Mouse (Mus musculus) lung, postnatal 25 days (tissue): ENCODE data around the gene Plcb2.

Source experiments
- DNase-seq: peaks from one replicate; pipeline ENCODE4 v3.0.0; 2022; ENCODE audit warnings: low spot score

Plcb2 gene

GRCm38 (mm10) chr2:118687791-118688190, 40.4 kb downstream of the Plcb2 start:
- no peak for DNase-seq

DNA sequence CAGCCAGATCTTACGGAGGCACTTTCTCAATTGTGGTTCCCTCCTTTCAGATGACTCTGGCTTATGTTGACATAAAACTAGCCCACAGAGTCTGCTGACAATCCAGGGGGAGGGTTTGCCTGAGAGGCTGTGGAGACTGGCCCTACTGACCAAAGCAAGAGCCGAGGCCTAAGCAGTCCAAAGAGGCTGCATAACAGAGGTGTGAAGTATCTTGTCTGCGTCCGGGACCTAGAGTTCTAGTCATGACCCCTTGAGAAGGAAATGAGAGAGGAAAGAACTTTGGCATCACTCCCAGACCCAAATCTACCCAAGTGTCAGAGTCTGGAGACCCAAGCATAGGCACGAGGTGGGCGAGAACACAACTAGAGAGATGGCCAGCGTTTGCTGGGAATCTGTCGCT, 41.5 kb downstream of the Plcb2 start:
- DNase-seq = no peak

DNA sequence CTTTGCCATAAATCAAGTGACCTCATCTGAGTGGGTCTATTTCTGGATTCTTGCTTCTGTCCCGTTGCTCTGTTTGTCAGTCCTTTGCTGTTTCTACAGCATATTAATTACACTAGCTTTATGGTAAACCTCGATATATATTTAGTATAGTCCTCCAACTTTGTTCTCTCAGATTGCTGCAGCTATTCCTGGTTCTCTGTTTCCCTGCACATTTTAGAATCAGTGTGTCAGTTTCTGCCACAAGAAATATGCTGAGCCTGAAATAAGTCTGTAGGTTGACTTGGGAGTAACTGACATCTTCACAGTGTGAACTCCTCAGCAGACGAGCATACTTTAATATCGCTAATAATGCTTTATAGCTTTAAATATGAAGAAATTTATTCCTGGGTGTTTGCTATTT, 43.1 kb downstream of the Plcb2 start:
- DNase-seq = no peak

- no peak for DNase-seq
These were observed 45.5 kb downstream of the Plcb2 start for GRCm38 (mm10) chr2:118682544-118683260.

DNA sequence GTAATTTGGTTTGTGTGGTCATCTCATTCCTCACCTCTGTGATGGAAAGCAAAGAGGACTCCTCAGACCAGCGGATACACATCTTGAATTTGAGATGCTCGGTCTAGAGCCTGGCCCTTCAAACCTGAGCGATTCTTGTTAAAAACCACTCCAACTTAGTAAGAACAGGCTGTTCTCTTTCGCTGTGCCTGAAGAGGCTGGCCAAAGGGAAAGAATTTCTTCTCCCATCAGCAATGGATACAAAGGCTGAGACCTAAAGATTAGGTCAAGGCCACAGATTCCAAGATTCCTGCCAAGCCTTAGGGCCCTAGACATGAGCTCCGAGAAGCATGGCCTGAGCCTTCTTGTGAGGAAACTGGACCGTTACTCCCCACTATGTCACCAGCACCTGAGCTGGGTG, 47.3 kb downstream of the Plcb2 start:
- DNase-seq = no peak

- DNase-seq = peak; percentile 66
These were observed 48.7 kb downstream of the Plcb2 start for GRCm38 (mm10) chr2:118679577-118679976.

DNA sequence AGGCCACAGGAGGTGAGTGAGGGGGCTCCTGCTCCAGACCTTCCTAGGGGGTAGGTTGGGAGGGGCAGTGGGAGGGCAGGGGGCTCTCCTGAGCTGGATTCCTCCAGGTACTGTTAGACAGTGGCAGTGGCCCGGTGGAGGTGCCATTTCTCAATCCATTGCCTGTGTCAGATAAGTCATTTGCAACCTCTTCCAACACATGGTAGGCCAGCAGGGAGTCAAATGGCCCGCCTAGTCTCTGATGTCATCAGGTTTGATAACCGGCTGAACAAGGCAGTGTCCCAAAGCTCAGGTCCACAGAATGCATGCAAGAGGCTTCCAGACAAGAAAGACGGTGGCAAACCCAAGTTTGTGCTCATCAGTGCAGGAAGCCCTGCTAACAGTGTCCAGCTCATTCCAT, 50.4 kb downstream of the Plcb2 start:
- peak; percentile 65 for DNase-seq

DNA sequence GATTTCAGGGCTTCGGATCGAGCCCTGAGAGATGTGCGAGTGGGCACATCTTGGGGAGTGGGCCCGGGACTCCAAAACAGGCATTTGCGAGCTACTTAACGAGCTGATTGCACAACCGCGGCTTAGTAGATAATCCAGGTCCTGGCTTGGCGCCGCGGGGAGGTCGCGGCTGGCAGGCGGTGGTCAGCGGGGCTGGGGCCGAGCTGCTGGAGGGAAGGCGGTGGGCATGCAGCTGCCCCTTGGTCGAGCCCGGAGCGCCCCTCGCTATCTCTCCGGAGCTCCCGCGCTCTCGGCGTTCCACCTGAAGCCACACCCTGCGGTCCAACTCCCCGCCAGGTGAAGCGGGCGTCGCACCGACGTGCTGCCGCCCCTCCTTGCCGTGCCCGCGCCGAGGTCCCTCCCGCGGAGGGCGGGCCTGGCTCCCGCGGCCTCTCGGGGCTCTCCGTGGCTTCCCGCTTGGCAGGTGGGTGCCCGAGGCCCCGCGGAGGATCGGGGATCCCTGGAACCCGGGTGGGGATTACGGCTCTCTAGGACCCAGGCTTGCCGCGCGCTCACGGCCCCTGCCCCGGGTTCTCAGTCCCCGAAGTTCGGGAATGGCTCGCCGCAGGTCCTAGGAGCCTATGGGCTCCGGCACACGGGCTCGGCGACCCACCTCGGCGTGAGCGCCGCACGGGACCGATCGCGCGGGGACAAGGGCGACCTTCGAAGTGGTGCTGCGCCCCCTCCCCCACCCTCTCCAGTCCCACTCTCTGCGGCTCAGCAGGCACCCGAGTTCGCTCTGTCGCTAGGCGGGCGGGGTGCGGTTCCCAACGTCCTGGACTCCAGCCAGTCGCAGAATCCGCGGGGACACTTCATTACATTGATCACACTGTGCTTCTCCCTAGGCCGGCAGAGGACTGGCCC, 51.1 kb downstream of the Plcb2 start:
- DNase-seq = no peak

DNA sequence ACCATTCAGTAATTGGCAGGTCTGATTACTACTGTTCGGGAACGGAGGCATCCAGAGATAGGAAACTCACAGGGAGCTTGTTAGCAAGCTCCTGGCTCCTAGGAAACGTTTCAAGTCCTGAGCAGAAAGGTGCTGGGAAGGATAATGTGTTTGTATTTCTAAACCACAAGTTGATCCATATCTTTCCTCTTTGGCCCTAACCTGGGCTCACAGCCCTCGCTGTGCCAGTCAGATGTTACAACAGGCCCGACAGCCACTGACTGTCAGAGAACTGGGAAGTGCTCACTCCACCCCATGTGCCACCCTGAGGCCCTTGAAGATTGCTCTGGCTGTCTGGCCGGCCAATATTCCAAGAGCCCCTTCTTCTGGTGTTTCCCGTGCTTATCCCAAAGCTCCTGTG, 53.7 kb downstream of the Plcb2 start:
- DNase-seq = no peak

DNA sequence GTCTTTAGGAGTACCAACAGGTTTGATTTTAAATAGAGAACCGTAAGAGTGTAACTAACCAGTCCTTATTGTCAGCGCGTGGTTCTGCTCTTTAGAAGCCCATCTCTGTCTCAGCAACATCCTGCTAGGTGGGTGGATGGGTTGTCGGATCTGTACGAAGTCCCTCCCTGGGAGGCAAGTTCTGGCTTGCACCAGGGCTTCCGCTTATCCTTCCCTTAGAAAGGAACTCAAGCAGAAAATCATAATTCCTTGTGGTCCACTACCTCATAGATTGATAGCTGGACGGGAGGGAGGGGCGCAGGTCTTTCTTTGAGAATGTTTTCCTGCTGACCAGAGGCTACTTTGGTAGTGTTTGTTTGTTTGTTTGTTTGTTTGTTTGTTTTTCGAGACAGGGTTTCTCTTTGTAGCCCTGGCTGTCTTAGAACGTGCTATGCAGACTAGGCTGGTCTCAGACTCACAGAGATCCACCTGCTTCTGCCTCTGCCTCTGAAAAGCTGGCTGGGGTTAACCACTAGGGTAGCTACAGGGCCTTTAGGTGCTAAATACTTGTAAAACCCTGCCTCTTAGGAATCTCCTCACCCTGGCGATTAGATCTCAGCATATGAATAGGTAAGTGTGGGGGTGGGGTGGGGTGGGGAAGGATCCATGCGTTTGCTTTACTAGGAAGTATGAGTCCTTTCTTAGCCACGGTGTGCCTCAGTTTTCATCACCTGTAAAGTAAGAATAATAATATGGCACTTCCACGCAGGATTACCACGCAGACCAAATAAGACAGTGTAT, 54.4 kb downstream of the Plcb2 start:
- DNase-seq = no peak

GRCm38 (mm10) chr2:118671728-118672127, 56.5 kb downstream of the Plcb2 start:
- no peak for DNase-seq

GRCm38 (mm10) chr2:118669785-118670184, 58.5 kb downstream of the Plcb2 start:
- no peak for DNase-seq

- no peak for DNase-seq
These were observed 59.0 kb downstream of the Plcb2 start for GRCm38 (mm10) chr2:118669245-118669644.

- DNase-seq = no peak
These were observed 61.1 kb downstream of the Plcb2 start for GRCm38 (mm10) chr2:118667181-118667580.

DNA sequence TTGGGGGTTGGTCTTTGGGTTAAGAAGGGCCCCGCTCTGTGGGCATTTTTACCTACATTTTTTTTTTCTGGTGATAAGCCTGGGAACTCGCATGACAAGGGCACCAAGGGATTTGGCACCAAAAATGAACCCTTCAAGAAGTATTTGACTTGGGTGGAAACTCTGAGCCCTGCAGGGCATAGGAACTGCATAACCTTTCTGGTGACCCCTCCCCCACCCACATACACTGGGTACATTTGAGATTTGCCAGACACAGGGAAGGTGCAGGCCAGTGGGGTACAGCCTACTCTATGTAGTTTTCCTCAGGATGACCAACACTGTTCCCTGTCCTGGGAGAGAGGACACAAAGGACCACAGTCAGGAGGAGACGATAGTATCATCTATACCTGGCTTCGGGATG, 62.6 kb downstream of the Plcb2 start:
- DNase-seq = no peak

GRCm38 (mm10) chr2:118664975-118665516, 63.2 kb downstream of the Plcb2 start:
- no peak for DNase-seq

DNA sequence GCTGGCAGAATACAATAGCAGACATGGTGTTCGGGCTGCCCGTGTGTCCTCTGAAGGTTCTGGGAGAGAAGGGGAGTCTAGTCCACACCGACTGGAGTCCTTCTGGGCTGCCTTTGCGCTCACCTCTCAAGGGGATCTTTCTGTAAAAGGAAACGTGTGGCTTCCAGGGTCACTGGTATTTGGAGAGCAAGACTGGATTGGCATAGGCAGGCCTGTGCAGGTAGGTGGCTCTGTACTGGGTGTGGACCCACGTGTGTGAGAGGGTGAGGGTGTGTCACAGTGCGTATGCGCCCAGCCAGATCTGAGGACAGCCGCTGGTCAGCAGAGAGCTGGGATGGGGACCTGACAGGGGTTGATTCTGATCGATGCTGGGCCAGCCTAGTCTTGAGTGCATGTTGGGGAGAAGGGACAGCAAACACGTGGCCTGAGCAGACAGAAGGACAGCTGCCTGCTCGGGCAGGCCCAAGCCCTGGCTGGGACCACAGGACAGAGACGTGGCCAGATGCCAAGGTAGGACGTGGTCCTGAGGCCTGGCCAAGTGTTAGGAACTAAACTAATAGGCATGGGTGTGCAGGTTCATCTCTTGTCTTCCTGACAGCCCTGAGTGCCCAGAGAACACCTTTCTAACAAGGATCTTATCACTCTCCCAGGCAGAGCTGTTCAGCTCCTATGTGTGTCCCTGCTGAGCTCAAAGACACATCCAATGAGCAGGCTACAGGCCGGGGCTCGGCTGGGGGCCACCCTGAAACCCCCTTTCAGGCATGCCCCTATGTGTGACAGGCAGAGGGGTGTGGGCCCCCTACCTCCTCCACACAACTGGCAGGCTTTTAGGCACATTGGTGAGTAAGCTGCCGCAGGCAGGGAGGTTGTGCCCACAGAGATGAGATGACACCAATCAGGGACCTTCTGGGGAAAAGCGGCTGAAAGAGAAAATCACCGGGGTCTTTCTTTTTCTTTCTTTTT, 64.2 kb downstream of the Plcb2 start:
- peak; percentile 57 for DNase-seq

DNA sequence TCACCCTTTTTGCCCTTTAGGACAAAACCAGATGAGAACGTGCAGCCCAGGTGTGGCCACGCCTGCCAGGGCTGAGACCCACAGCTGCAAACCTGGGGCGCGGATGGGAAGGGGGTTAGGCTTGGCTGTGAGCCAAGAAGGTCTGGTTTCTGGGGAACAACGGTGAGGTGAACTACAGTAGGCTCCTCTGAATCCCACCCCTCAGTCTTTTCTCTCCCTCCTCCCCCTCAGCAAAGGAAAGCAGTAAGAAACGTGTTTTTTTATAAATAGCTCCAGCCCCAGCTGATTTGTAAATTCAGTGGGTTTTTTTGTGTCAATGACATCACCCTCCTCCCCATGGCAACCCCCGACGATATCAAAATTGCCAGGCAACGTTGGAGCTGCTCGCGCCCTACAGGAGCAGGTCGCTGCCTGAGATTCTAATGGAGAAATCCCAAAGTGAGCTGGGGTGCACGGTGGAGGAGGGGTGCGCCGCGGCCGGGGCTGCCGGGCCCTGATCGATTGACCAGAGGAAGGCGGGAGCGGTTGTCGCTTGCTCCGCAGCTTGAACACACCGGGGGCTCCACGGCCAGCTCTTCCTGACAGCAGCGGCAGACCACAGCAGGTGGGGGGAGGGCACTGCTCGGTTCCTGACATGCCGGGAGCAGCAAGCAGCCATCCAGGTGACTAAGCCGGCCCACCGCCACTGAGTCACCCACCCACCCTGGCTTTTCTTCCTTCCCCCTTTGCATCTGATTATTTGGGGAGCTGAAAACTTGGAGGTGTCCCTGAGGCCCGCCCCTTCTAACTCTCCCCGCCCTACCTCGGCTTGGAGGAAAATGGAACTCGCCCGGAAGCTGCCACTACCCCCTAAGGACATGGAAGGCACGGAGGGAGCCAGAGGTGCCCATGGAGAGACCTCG, 65.1 kb downstream of the Plcb2 start, which contains the start of gene Pak6:
Pak6 (plus strand) TSS at position 402 of the 902 bp plus-strand sequence.
- DNase-seq = no peak

- no peak for DNase-seq
These were observed 66.3 kb downstream of the Plcb2 start for GRCm38 (mm10) chr2:118661891-118662290.

DNA sequence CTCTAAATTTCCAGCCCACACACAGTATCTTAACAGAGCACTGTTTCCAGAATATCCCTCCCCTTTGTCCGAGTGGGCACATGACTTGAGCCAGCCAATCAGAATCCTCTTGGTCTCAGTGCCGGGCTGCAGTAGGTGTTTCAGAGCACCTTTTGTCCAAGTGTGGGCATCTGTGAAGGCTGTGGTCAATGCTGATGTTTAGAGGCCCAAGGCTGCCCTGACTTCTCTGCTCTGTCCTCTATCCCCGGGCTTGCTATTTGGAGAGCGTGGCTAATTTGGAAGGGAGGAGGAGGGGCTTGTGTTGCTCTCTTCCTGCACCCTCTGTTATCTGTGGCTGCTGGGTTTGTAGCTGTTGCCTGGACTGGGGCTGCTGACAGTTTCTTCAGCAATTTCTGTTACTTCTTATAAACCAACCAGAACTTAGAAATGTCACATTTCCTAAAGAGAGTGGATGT, 68.2 kb downstream of the Plcb2 start:
- DNase-seq = peak; percentile 63
